Mouse (Mus musculus): ENCODE results near the gene Irak2.

The Irak2 gene

GRCm38 (mm10) chr6:113638302-113639040, at the start of gene Irak2:
Gene Irak2, plus strand, starts transcription at chr6:113638467.
- DNase-seq (ENCODE audit: low read depth, low spot score): peak; percentile 95

- no peak for DNase-seq (ENCODE audit: low read depth, low spot score)
These were observed 45.6 kb upstream of the Irak2 start for GRCm38 (mm10) chr6:113592637-113593036.

- no peak for DNase-seq (ENCODE audit: low read depth, low spot score)
These were observed 40.3 kb upstream of the Irak2 start for GRCm38 (mm10) chr6:113597945-113598344.

- DNase-seq (ENCODE audit: low read depth, low spot score): no peak
These were observed 38.4 kb upstream of the Irak2 start for GRCm38 (mm10) chr6:113599833-113600232.

- DNase-seq (ENCODE audit: low read depth, low spot score): peak; percentile 85
These were observed 37.6 kb upstream of the Irak2 start, which contains the start of gene Fancd2os for GRCm38 (mm10) chr6:113600543-113601139. Gene Fancd2os, minus strand, starts transcription at chr6:113600715.

- DNase-seq (ENCODE audit: low read depth, low spot score): peak; percentile 79
These were observed 35.4 kb upstream of the Irak2 start for GRCm38 (mm10) chr6:113602821-113603220.

- no peak for DNase-seq (ENCODE audit: low read depth, low spot score)
These were observed 34.3 kb upstream of the Irak2 start for GRCm38 (mm10) chr6:113603993-113604392.

GRCm38 (mm10) chr6:113604432-113605223, 33.6 kb upstream of the Irak2 start, which contains the start of gene Brk1:
Gene Brk1, plus strand, starts transcription at chr6:113604772.
- DNase-seq (ENCODE audit: low read depth, low spot score): peak; percentile 94

GRCm38 (mm10) chr6:113605224-113605545, 33.1 kb upstream of the Irak2 start:
- peak; percentile 58 for DNase-seq (ENCODE audit: low read depth, low spot score)

GRCm38 (mm10) chr6:113608871-113609270, 29.4 kb upstream of the Irak2 start:
- no peak for DNase-seq (ENCODE audit: low read depth, low spot score)

GRCm38 (mm10) chr6:113609293-113609692, 29.0 kb upstream of the Irak2 start:
- DNase-seq (ENCODE audit: low read depth, low spot score): no peak

GRCm38 (mm10) chr6:113612258-113612969, 25.9 kb upstream of the Irak2 start:
- no peak for DNase-seq (ENCODE audit: low read depth, low spot score)

- no peak for DNase-seq (ENCODE audit: low read depth, low spot score)
These were observed 24.1 kb upstream of the Irak2 start for GRCm38 (mm10) chr6:113614152-113614551.

GRCm38 (mm10) chr6:113614997-113615396, 23.3 kb upstream of the Irak2 start:
- DNase-seq (ENCODE audit: low read depth, low spot score): no peak

GRCm38 (mm10) chr6:113615489-113615888, 22.8 kb upstream of the Irak2 start:
- DNase-seq (ENCODE audit: low read depth, low spot score): no peak

GRCm38 (mm10) chr6:113623386-113623785, 14.9 kb upstream of the Irak2 start:
- peak; percentile 42 for DNase-seq (ENCODE audit: low read depth, low spot score)

- DNase-seq (ENCODE audit: low read depth, low spot score): peak; percentile 77
These were observed 14.1 kb upstream of the Irak2 start, which contains the start of gene Vhl for GRCm38 (mm10) chr6:113623941-113624751. Gene Vhl, plus strand, starts transcription at chr6:113623959.

- DNase-seq (ENCODE audit: low read depth, low spot score): no peak
These were observed 13.1 kb upstream of the Irak2 start for GRCm38 (mm10) chr6:113624989-113625770.

GRCm38 (mm10) chr6:113630322-113630721, 7.9 kb upstream of the Irak2 start:
- no peak for DNase-seq (ENCODE audit: low read depth, low spot score)

GRCm38 (mm10) chr6:113632863-113633262, 5.4 kb upstream of the Irak2 start:
- no peak for DNase-seq (ENCODE audit: low read depth, low spot score)
